Mouse (Mus musculus) CD4-positive, CD25-positive, alpha-beta regulatory T cell, adult 4 months (primary cell): ENCODE data around the gene Barx2. TPM values are rescaled to one million over a fixed set of nuclear protein-coding genes. Genes with fewer than 3 reads are reported as not detected.

Experiments used
- polyA plus RNA-seq, 2 experiments: library from polyadenylated mRNA; unstranded; fragments of 100-300 nt; shearing (Covaris generic); gene quantifications; one replicate each; pipeline ENCODE4 v1.2.1; 2017

Barx2 gene
- polyA plus RNA-seq, 2 experiments from 2014 or later: not detected

Other genes with a start within 250 kb of the Barx2 start
- gene Arhgap32, start 202.7 kb upstream of the Barx2 start, polyA plus RNA-seq: not detected